Mouse (Mus musculus) liver, adult 2 months (tissue): ENCODE results near the gene Mpp3.

Source experiments
- CTCF ChIP-seq: fragments of 200-500 bp; IDR thresholded peaks from 2 replicates; pipeline ENCODE4 v1.5.1; 2011; ENCODE audit warnings: low read depth, low read length, control low read depth
- POLR2A ChIP-seq: fragments of 200-500 bp; IDR thresholded peaks from 2 replicates; pipeline ENCODE4 v1.6.1; 2011; ENCODE audit warnings: low read length, control low read depth; ENCODE audit not compliant: insufficient read depth; ENCODE audit errors: extremely low read depth

- TF ChIP-seq CTCF (no peak), POLR2A (no peak)
Observed at GRCm38 (mm10) chr11:101963043-101963442, 65.2 kb downstream of the Mpp3 start.
